8 mouse cellular contexts compared by ENCODE assay signal in the genomic region with DNA sequence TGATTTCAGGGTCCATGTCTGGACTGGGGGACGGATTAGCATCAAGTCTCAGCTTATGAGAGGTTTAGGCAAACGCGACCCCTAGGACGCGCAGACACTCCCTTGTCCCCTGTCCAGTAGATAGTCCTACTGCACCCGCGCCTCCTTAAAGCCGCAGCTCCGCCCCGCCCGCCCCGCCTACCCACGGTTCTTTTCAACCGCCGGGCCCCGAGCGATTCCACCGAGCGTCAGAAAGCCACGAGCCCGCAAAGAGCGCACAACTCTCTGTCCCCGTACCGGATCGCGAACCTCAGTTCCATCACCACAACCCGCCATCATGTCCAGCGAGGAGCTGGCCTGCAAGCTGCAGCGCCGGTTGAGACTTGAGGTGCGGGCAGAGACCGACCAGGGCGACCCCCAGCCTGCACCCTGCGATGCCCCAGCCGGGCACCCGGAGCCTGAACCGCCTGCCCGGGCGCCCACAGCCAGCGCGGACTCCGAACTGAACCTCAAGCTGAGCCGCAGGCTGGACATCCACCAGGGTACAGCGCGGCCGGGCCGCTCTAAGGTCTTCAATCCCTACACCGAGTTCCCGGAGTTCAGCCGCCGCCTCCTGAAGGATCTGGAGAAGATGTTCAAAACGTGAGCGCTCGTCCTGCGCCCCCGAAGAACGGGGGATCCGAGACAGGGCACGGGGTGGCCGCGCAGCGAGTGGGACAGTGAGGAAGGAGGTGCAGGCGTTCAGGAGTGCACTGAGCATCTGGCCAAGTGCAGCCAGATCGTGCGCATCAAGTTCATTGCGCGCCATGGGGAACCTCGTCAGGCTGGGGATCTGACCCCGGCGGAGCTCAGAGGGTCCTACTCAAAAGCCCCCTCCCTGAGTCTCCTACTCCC. TPM values are rescaled to one million over a fixed set of nuclear protein-coding genes. Genes with fewer than 3 reads are reported as not detected.
A peak's percentile ranks its signal among the peaks of the same experiment; 100 is the strongest.
DNase-seq lines count a peak whose midpoint lies in the region; ATAC-seq and TF ChIP-seq lines count a peak whose summit lies in the region.

A gene (plus strand): TSS at position 230 of the 873 bp plus-strand sequence.

- peak within 1 kb of the TSS; percentile 99 for H3K4me2 ChIP-seq in forebrain, embryonic 16.5 days (ENCODE audit: low read length)
- peak within 1 kb of the TSS; percentile 99 for H3K4me2 ChIP-seq in hindbrain, embryonic 16.5 days (ENCODE audit: low read length)
- peak within 1 kb of the TSS; percentile 98 for H3K4me2 ChIP-seq in limb, embryonic 13.5 days (replicated peaks)
- H3K4me2 ChIP-seq in myocyte (ENCODE audit: low read depth) = peak within 1 kb of the TSS; percentile 75

- peak within 1 kb of the TSS; percentile 65 for H3K4me3 ChIP-seq in lung, adult 2 months (replicated peaks; ENCODE audit: extremely low read depth, low read depth, low read length)
- H3K4me3 ChIP-seq in forebrain, embryonic 16.5 days (replicated peaks; ENCODE audit: low read length) = peak within 1 kb of the TSS; percentile 57
- H3K4me3 ChIP-seq in hindbrain, embryonic 16.5 days (ENCODE audit: low read length) = peak within 1 kb of the TSS; percentile 59
- peak within 1 kb of the TSS; percentile 54 for H3K4me3 ChIP-seq in limb, embryonic 13.5 days
- peak within 1 kb of the TSS; percentile 17 for H3K4me3 ChIP-seq in myocyte

- under 1% methylated on average over 70 of the region's 70 CpGs for WGBS in lung, adult 2 months
- WGBS in forebrain, embryonic 16.5 days = under 1% methylated on average over 70 of the region's 70 CpGs
- WGBS in hindbrain, embryonic 16.5 days = under 1% methylated on average over 70 of the region's 70 CpGs
- WGBS in limb, embryonic 13.5 days = under 1% methylated on average over 70 of the region's 70 CpGs

- H3K27ac ChIP-seq in forebrain, embryonic 16.5 days (ENCODE audit: low read length) = no peak within 1 kb of the TSS
- no peak within 1 kb of the TSS for H3K27ac ChIP-seq in hindbrain, embryonic 16.5 days (ENCODE audit: low read depth, low read length)
- H3K27ac ChIP-seq in limb, embryonic 13.5 days = no peak within 1 kb of the TSS

- H3K9ac ChIP-seq in forebrain, embryonic 16.5 days (replicated peaks; ENCODE audit: low read depth, low read length) = peak within 1 kb of the TSS; percentile 51
- H3K9ac ChIP-seq in hindbrain, embryonic 16.5 days (ENCODE audit: low read depth, low read length) = peak within 1 kb of the TSS; percentile 69
- H3K9ac ChIP-seq in limb, embryonic 13.5 days = peak within 1 kb of the TSS; percentile 68

- H3K36me3 ChIP-seq in forebrain, embryonic 16.5 days (ENCODE audit: control insufficient read depth, insufficient read depth) = no peaks in the 10 kb centered on the region
- no peaks in the 10 kb centered on the region for H3K36me3 ChIP-seq in hindbrain, embryonic 16.5 days (ENCODE audit: control insufficient read depth, insufficient read depth, low read length)
- no peaks in the 10 kb centered on the region for H3K36me3 ChIP-seq in limb, embryonic 13.5 days
- no peaks in the 10 kb centered on the region for H3K36me3 ChIP-seq in myocyte (ENCODE audit: control insufficient read depth, insufficient read depth)

- H3K27me3 ChIP-seq in forebrain, embryonic 16.5 days (replicated peaks; ENCODE audit: control insufficient read depth, insufficient read depth, low read length) = peaks cover 32% of the 10 kb centered on the region
- H3K27me3 ChIP-seq in hindbrain, embryonic 16.5 days (replicated peaks; ENCODE audit: control insufficient read depth, insufficient read depth, low read length) = peaks cover 52% of the 10 kb centered on the region
- H3K27me3 ChIP-seq in limb, embryonic 13.5 days = peaks cover 91% of the 10 kb centered on the region
- peaks cover 10% of the 10 kb centered on the region for H3K27me3 ChIP-seq in myocyte (ENCODE audit: control insufficient read depth, insufficient read depth, insufficient read length)

- H3K9me3 ChIP-seq in forebrain, embryonic 16.5 days (ENCODE audit: control insufficient read depth, low read length) = no peaks in the 10 kb centered on the region
- no peaks in the 10 kb centered on the region for H3K9me3 ChIP-seq in hindbrain, embryonic 16.5 days (ENCODE audit: control insufficient read depth, low read length)
- no peaks in the 10 kb centered on the region for H3K9me3 ChIP-seq in limb, embryonic 13.5 days

- DNase-seq in lung, adult 2 months = no peak
- DNase-seq in lung, postnatal 25 days (ENCODE audit: low spot score) = no peak
- peak; percentile 86 for DNase-seq in adrenal gland, postnatal 14 days
- DNase-seq in MN1 (ENCODE audit: low spot score) = no peak

- H3K79me2 ChIP-seq in myocyte (ENCODE audit: control insufficient read depth, insufficient read depth) = no peaks in the 10 kb centered on the region

- peaks cover 15% of the 10 kb centered on the region for H3K4me1 ChIP-seq in lung, adult 2 months (ENCODE audit: control insufficient read depth, insufficient read depth, low read length)
- H3K4me1 ChIP-seq in forebrain, embryonic 16.5 days (replicated peaks; ENCODE audit: control insufficient read depth, insufficient read depth, low read length) = peaks cover 22% of the 10 kb centered on the region
- H3K4me1 ChIP-seq in hindbrain, embryonic 16.5 days (ENCODE audit: control insufficient read depth, insufficient read depth, low read depth, low read length) = peaks cover 21% of the 10 kb centered on the region
- H3K4me1 ChIP-seq in limb, embryonic 13.5 days = peaks cover 22% of the 10 kb centered on the region

- H3ac ChIP-seq in myocyte (ENCODE audit: control insufficient read depth, insufficient read length) = no peak within 1 kb of the TSS

- TF ChIP-seq POLR2A in lung, adult 2 months (IDR thresholded peaks at IDR 0.05; ENCODE audit: borderline replicate concordance, extremely low read depth, low read depth, low read length) = no peak
- peak; percentile 47 for TF ChIP-seq POLR2A in myocyte (IDR thresholded peaks at IDR 0.05; ENCODE audit: insufficient read length, low read depth)

- no peak for TF ChIP-seq CTCF in lung, adult 2 months (IDR thresholded peaks at IDR 0.05; ENCODE audit: insufficient read depth, low read length)

- ATAC-seq in forebrain, embryonic 16.5 days = peak; percentile 58; the same call in 1 of the 2 replicates
- peak; percentile 67 for ATAC-seq in hindbrain, embryonic 16.5 days
- peak; percentile 64 for ATAC-seq in limb, embryonic 13.5 days (ENCODE audit: low FRiP score, low read depth)

TF ChIP-seq in myocyte, 11 proteins besides CTCF, POLR2A, EP300 and RAD21:
- TF ChIP-seq SRF (IDR thresholded peaks at IDR 0.05; ENCODE audit: control insufficient read depth, insufficient read length, low read depth) (no peak), CEBPB (IDR thresholded peaks at IDR 0.05; ENCODE audit: insufficient read depth, poor library complexity, severe bottlenecking) (no peak), REST (IDR thresholded peaks at IDR 0.05; ENCODE audit: insufficient read depth, insufficient read length) (no peak), MYOD1 (IDR thresholded peaks at IDR 0.05; ENCODE audit: control insufficient read depth in 1 of 3, insufficient read length in 2 of 3, low read depth in 2 of 3) (no peak), POLR2AphosphoS2 (IDR thresholded peaks at IDR 0.05; ENCODE audit: insufficient read length, low read depth) (no peak), TCF3 (IDR thresholded peaks at IDR 0.05; ENCODE audit: insufficient read length, low read depth) (no peak), MAX (IDR thresholded peaks at IDR 0.05; ENCODE audit: low read depth) (no peak), MYOG (IDR thresholded peaks at IDR 0.05; ENCODE audit: control insufficient read depth in 1 of 3, insufficient read depth in 1 of 3, insufficient read length in 2 of 3, low read depth in 2 of 3) (no peak)

RNA-seq across cellular contexts. Expression of the gene that starts here (rescaled TPM):
- polyA plus RNA-seq in lung, adult 2 months (2012; rRNA removed) = 1.7 and 3.0 TPM in 2 replicates
- 245 and 250 TPM in 2 replicates for total RNA-seq in adrenal gland, postnatal 14 days (2021)
- polyA plus RNA-seq in forebrain, embryonic 16.5 days (2015; fragmentation: Nextera tagmentation; extraction: Ambion mirVana) = 0.66 and 1.4 TPM in 2 replicates
- polyA plus RNA-seq in hindbrain, embryonic 16.5 days (2015; fragmentation: Nextera tagmentation; extraction: Ambion mirVana) = 2.5 and 2.8 TPM in 2 replicates
- 0.69 and 0.89 TPM in 2 replicates for polyA plus RNA-seq in limb, embryonic 13.5 days (2015; fragmentation: Nextera tagmentation; extraction: Ambion mirVana)
- polyA plus RNA-seq in myocyte (2012; fragmentation: generic; extraction: Trizol) = 2.1 TPM

Comparison
In these comparisons a context has a peak if more than half of its experiments do, and no peak if none do; other contexts are left out.
1. Peak in ATAC-seq, H3K4me3 ChIP-seq, H3K9ac ChIP-seq and H3K4me2 ChIP-seq in limb, embryonic 13.5 days; RNA of the gene not detected or under 1 TPM.